Mouse (Mus musculus): Measurements from ENCODE around the gene Pipox. TPM values are rescaled to one million over a fixed set of nuclear protein-coding genes. Genes with fewer than 3 reads are reported as not detected.

The Pipox gene
- polyA plus RNA-seq, 1 experiment = 239 TPM

DNA sequence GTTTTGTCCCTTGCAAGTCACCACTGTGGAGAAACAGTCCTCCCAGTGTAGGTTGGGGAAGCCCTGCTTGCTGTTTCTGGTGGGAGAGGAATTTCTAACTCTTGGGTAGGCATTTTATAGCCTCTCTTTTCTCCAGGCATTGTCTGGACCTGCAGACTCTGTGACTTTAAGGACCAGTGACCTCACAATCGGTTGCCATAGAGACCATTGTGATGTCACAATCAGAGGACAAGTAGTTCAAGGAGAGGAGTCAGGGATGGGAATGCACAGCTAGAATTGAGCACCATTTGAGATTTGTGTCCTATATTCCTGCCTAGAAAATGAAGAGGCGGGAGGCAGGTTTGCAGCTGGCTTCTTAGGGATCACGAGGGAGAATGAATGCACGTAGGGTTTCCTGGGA is 29.4 kb upstream of the Pipox start:
- no peaks in the 10 kb centered on the region for H3K36me3 ChIP-seq (ENCODE audit: control insufficient read depth, insufficient read depth, low read length)
- whole genome bisulfite sequencing = 81% methylated on average over 4 of the region's 4 CpGs
- H3K4me1 ChIP-seq (ENCODE audit: control insufficient read depth, insufficient read depth, low read length) = no peaks in the 10 kb centered on the region
- no peaks in the 10 kb centered on the region for H3K27me3 ChIP-seq (replicated peaks; ENCODE audit: control insufficient read depth, insufficient read depth, low read length)
- no peak overlapping the region for H3K4me3 ChIP-seq (ENCODE audit: insufficient read depth, low read depth, low read length)
- no peak overlapping the region for H3K27ac ChIP-seq (ENCODE audit: insufficient read depth, low read depth, low read length)
- no peak for DNase-seq
- TF ChIP-seq CTCF (conservative IDR thresholded peaks at IDR 0.05; ENCODE audit: insufficient read depth, insufficient read length, low read depth, low read length) (no peak), POLR2A (IDR thresholded peaks at IDR 0.05; ENCODE audit: low read depth, low read length) (no peak)

DNA sequence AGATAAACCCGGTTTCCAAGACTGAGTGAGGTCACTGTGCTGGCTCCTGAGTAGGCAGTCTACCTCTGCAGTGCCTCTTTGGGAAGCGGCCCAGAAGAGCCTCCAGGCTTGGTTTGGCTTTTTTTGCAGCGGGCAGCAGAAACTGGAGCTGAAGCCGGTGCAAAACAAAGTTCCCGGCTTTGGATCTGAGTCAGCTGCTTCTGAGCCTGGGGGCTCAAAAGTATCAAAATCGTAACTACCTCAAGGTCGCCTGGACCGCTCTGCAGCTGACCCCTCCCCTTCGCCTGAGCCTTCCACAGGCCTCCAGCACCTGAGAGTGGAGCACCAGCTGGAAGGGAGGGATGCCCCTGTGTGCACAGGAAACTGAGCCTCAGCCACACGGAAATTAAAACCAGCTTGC is 23.3 kb upstream of the Pipox start:
- H3K27me3 ChIP-seq (replicated peaks; ENCODE audit: control insufficient read depth, insufficient read depth, low read length) = no peaks in the 10 kb centered on the region
- peak overlapping the region; percentile 56 for H3K27ac ChIP-seq (ENCODE audit: insufficient read depth, low read depth, low read length)
- DNase-seq = peak; percentile 87
- WGBS = 29% methylated on average over 10 of the region's 10 CpGs
- H3K4me3 ChIP-seq (ENCODE audit: insufficient read depth, low read depth, low read length) = no peak overlapping the region
- no peaks in the 10 kb centered on the region for H3K36me3 ChIP-seq (ENCODE audit: control insufficient read depth, insufficient read depth, low read length)
- H3K4me1 ChIP-seq (ENCODE audit: control insufficient read depth, insufficient read depth, low read length) = peaks cover 4% of the 10 kb centered on the region; the same call in 1 of the 2 replicates
- TF ChIP-seq POLR2A (IDR thresholded peaks at IDR 0.05; ENCODE audit: low read depth, low read length) (no peak), CTCF (conservative IDR thresholded peaks at IDR 0.05; ENCODE audit: insufficient read depth, insufficient read length, low read depth, low read length) (no peak)

DNA sequence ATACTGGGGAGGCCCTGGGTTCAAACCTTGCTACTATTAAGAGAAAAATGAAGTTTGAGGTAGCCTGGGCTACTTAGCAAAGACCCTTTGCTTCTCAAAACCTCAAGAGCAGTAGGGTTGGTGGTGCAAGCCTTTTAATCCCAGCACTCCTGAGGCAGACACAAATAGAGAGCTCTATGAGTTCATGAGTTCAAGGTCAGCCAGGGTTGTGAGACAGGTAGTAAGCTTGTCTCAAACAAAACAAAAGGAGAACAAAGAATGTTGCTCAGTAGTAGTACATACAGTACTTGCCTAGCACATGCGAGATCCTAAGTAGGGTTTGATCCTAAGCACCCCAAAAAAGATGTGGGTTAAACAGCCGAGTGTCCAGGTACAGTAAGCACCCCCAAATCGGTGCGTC is 22.8 kb upstream of the Pipox start:
- no peaks in the 10 kb centered on the region for H3K27me3 ChIP-seq (replicated peaks; ENCODE audit: control insufficient read depth, insufficient read depth, low read length)
- DNase-seq = no peak
- TF ChIP-seq CTCF (conservative IDR thresholded peaks at IDR 0.05; ENCODE audit: insufficient read depth, insufficient read length, low read depth, low read length) (no peak), POLR2A (IDR thresholded peaks at IDR 0.05; ENCODE audit: low read depth, low read length) (no peak)
- WGBS = 62% methylated on average over 4 of the region's 4 CpGs
- peak overlapping the region; percentile 56 for H3K27ac ChIP-seq (ENCODE audit: insufficient read depth, low read depth, low read length)
- H3K4me3 ChIP-seq (ENCODE audit: insufficient read depth, low read depth, low read length) = no peak overlapping the region
- H3K4me1 ChIP-seq (ENCODE audit: control insufficient read depth, insufficient read depth, low read length) = peaks cover 4% of the 10 kb centered on the region; the same call in 1 of the 2 replicates
- H3K36me3 ChIP-seq (ENCODE audit: control insufficient read depth, insufficient read depth, low read length) = no peaks in the 10 kb centered on the region

DNA sequence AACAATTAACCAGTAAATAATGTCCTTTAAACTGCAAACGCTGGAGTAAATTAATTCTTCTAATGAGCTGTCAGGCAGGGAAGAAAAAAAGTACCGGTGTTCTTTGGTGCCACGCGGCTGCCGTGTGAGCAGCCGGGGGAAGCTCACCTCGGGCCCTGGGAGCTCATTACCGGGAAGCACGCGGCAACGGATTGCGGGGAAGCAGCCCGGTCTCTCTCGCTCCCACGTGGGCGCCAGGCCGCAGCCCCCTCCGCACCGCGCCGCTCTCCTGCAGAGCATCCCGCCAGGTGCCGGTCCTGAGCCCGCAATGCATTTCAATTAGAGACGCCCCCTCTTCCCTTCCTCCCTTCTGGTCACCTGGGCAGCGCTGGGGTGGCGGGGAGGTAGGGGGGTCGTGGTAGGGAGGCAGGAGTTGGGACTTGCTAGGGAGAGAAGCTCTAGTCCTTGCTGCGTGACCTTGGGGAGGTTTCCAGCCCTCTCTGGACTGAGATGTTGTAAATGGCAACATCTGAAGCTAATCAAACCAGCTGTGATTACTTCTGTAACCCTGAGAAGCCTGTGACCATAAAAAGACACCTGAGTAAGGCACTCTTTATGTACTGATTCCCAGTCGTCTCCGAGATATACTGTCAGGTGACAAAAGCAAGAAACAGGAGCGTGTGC is 20.8 kb upstream of the Pipox start:
- H3K27ac ChIP-seq (ENCODE audit: insufficient read depth, low read depth, low read length) = no peak overlapping the region
- TF ChIP-seq POLR2A (IDR thresholded peaks at IDR 0.05; ENCODE audit: low read depth, low read length) (no peak), CTCF (conservative IDR thresholded peaks at IDR 0.05; ENCODE audit: insufficient read depth, insufficient read length, low read depth, low read length) (no peak)
- no peak overlapping the region for H3K4me3 ChIP-seq (ENCODE audit: insufficient read depth, low read depth, low read length)
- H3K27me3 ChIP-seq (replicated peaks; ENCODE audit: control insufficient read depth, insufficient read depth, low read length) = no peaks in the 10 kb centered on the region
- 14% methylated on average over 32 of the region's 32 CpGs for WGBS
- H3K4me1 ChIP-seq (ENCODE audit: control insufficient read depth, insufficient read depth, low read length) = peaks cover 4% of the 10 kb centered on the region; the same call in 1 of the 2 replicates
- no peak for DNase-seq
- no peaks in the 10 kb centered on the region for H3K36me3 ChIP-seq (ENCODE audit: control insufficient read depth, insufficient read depth, low read length)

DNA sequence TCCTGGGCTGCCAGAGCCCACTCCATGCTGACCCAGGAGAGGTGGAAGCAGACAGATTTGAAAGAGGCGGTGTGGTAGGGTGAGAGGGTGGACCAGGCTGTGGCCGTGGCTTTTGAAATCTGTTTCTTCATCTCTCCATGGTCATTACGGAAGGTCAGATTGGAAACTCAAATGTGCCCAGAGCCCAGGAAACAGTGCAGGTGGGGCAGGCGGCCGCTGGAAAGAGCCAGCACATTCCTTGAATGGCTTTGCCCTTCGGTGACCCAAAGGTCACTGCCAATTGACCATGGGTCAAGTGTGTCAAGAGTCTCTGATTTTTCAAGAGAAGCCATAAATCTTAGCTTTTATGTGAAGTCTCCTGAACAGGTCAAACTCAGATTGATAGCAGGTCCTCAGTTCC is 19.6 kb upstream of the Pipox start:
- DNase-seq = peak; percentile 26
- H3K4me3 ChIP-seq (ENCODE audit: insufficient read depth, low read depth, low read length) = no peak overlapping the region
- H3K27ac ChIP-seq (ENCODE audit: insufficient read depth, low read depth, low read length) = no peak overlapping the region
- no peaks in the 10 kb centered on the region for H3K36me3 ChIP-seq (ENCODE audit: control insufficient read depth, insufficient read depth, low read length)
- no peaks in the 10 kb centered on the region for H3K27me3 ChIP-seq (replicated peaks; ENCODE audit: control insufficient read depth, insufficient read depth, low read length)
- peaks cover 4% of the 10 kb centered on the region; the same call in 1 of the 2 replicates for H3K4me1 ChIP-seq (ENCODE audit: control insufficient read depth, insufficient read depth, low read length)
- WGBS = 56% methylated on average over 6 of the region's 6 CpGs
- no peak for TF ChIP-seq CTCF (conservative IDR thresholded peaks at IDR 0.05; ENCODE audit: insufficient read depth, insufficient read length, low read depth, low read length)
- TF ChIP-seq POLR2A (IDR thresholded peaks at IDR 0.05; ENCODE audit: low read depth, low read length) = no peak

DNA sequence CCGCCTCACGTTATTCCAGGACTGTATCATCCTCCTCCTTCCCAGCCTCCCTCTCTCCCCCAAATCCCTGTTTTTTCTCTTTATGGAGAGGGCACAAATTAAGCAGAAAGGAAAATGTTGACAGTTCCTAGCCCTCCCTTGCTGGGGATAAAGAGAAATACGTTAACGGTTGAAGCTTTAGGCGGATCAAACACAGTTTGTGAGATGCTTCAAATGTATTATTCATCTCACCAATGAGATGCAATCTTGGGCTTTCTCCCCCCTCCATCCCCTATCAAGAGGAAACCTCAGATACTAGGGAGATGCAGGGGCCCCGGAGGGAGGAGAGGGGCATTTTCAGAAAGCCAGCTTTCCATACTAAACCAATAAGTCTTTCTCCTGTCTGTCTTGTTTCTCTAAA is 15.9 kb upstream of the Pipox start:
- 56% methylated on average over 6 of the region's 6 CpGs for WGBS
- Histone ChIP-seq H3K4me3 (ENCODE audit: insufficient read depth, low read depth, low read length) (no peak overlapping the region), H3K36me3 (ENCODE audit: control insufficient read depth, insufficient read depth, low read length) (no peaks in the 10 kb centered on the region), H3K4me1 (ENCODE audit: control insufficient read depth, insufficient read depth, low read length) (no peaks in the 10 kb centered on the region), H3K27ac (ENCODE audit: insufficient read depth, low read depth, low read length) (no peak overlapping the region), H3K27me3 (replicated peaks; ENCODE audit: control insufficient read depth, insufficient read depth, low read length) (no peaks in the 10 kb centered on the region)
- TF ChIP-seq POLR2A (IDR thresholded peaks at IDR 0.05; ENCODE audit: low read depth, low read length) (no peak), CTCF (conservative IDR thresholded peaks at IDR 0.05; ENCODE audit: insufficient read depth, insufficient read length, low read depth, low read length) (no peak)
- no peak for DNase-seq

DNA sequence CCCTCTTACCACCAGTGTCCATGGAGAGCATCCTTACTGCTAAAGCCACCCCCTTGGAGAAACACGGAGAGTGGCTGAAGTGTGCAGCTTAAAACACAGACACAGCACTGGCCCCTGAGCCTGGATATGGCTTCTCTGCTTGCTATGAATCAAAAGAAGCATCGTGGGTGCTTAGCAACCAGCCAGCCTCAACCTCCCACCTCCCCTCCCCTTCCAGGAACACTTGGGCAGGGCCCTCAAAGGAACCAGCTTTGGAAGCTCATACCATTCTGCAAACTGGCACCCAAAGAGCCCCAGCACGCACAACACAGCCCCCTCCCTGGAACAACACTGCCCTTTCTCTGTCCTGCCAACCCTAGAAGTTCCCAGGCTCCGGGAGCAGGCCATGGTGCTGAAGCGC is 15.5 kb upstream of the Pipox start:
- 55% methylated on average over 5 of the region's 5 CpGs for WGBS
- Histone ChIP-seq H3K36me3 (ENCODE audit: control insufficient read depth, insufficient read depth, low read length) (no peaks in the 10 kb centered on the region), H3K27me3 (replicated peaks; ENCODE audit: control insufficient read depth, insufficient read depth, low read length) (no peaks in the 10 kb centered on the region), H3K4me1 (ENCODE audit: control insufficient read depth, insufficient read depth, low read length) (no peaks in the 10 kb centered on the region), H3K4me3 (ENCODE audit: insufficient read depth, low read depth, low read length) (no peak overlapping the region), H3K27ac (ENCODE audit: insufficient read depth, low read depth, low read length) (no peak overlapping the region)
- no peak for TF ChIP-seq CTCF (conservative IDR thresholded peaks at IDR 0.05; ENCODE audit: insufficient read depth, insufficient read length, low read depth, low read length)
- TF ChIP-seq POLR2A (IDR thresholded peaks at IDR 0.05; ENCODE audit: low read depth, low read length) = no peak
- no peak for DNase-seq

Measured in kidney, adult 2 months (tissue).